Mouse (Mus musculus) myocyte (in vitro differentiated cells): Measurements from ENCODE around the gene Vgll4. TPM values are rescaled to one million over a fixed set of nuclear protein-coding genes. Genes with fewer than 3 reads are reported as not detected.

Experiments
- H3K27me3 ChIP-seq: one replicate; pipeline ENCODE4 v1.6.1; 2011; ENCODE audit not compliant: control insufficient read depth, insufficient read depth, insufficient read length
- H3K36me3 ChIP-seq: one replicate; pipeline ENCODE4 v1.6.1; 2011; ENCODE audit not compliant: control insufficient read depth, insufficient read depth
- H3K4me2 ChIP-seq: one replicate; pipeline ENCODE4 v1.6.1; 2011; ENCODE audit warnings: low read depth, control low read depth
- H3K4me3 ChIP-seq: one replicate; pipeline ENCODE4 v1.5.1; 2011; ENCODE audit warnings: mild to moderate bottlenecking, control low read depth, moderate library complexity
- H3K79me2 ChIP-seq: one replicate; pipeline ENCODE4 v1.6.1; 2011; ENCODE audit not compliant: control insufficient read depth, insufficient read depth
- H3ac ChIP-seq: one replicate; pipeline ENCODE4 v1.6.1; 2011; ENCODE audit not compliant: control insufficient read depth, insufficient read length
- CEBPB ChIP-seq: IDR thresholded peaks from 2 replicates; pipeline ENCODE4 v1.6.1; 2011; ENCODE audit warnings: mild to moderate bottlenecking, moderate library complexity; ENCODE audit not compliant: poor library complexity, insufficient read depth, severe bottlenecking
- E2F4 ChIP-seq: IDR thresholded peaks from one replicate; pipeline ENCODE4 v1.6.1; 2011; ENCODE audit warnings: mild to moderate bottlenecking, control low read depth, moderate library complexity; ENCODE audit not compliant: insufficient read depth
- MAX ChIP-seq: IDR thresholded peaks from one replicate; pipeline ENCODE4 v1.6.1; 2011; ENCODE audit warnings: low read depth, mild to moderate bottlenecking, control low read depth
- MYOD1 ChIP-seq, 3 experiments: IDR thresholded peaks; one replicate each; pipeline ENCODE4 v1.6.1; 2011; ENCODE audit warnings: control low read depth in 2 of 3, low read depth in 2 of 3, mild to moderate bottlenecking in 2 of 3, moderate library complexity in 1 of 3; ENCODE audit not compliant: insufficient read length in 2 of 3, control insufficient read depth in 1 of 3
- MYOG ChIP-seq, 3 experiments: IDR thresholded peaks; one replicate each; pipeline ENCODE4 v1.6.1; 2011; ENCODE audit warnings: control low read depth in 2 of 3, low read depth in 2 of 3, mild to moderate bottlenecking in 2 of 3; ENCODE audit not compliant: insufficient read length in 2 of 3, control insufficient read depth in 1 of 3, insufficient read depth in 1 of 3
- POLR2A ChIP-seq: IDR thresholded peaks from one replicate; pipeline ENCODE4 v1.6.1; 2011; ENCODE audit warnings: low read depth, mild to moderate bottlenecking, control low read depth, moderate library complexity; ENCODE audit not compliant: insufficient read length
- POLR2AphosphoS2 ChIP-seq: IDR thresholded peaks from one replicate; pipeline ENCODE4 v1.6.1; 2011; ENCODE audit warnings: low read depth, control low read depth; ENCODE audit not compliant: insufficient read length
- REST ChIP-seq: IDR thresholded peaks from one replicate; pipeline ENCODE4 v1.6.1; 2011; ENCODE audit warnings: mild to moderate bottlenecking, control low read depth, moderate library complexity; ENCODE audit not compliant: insufficient read depth, insufficient read length
- SRF ChIP-seq: IDR thresholded peaks from one replicate; pipeline ENCODE4 v1.6.1; 2011; ENCODE audit warnings: low read depth; ENCODE audit not compliant: control insufficient read depth, insufficient read length
- TCF12 ChIP-seq: IDR thresholded peaks from one replicate; pipeline ENCODE4 v1.6.1; 2011; ENCODE audit warnings: mild to moderate bottlenecking, control low read depth; ENCODE audit not compliant: poor library complexity, insufficient read depth, severe bottlenecking
- TCF3 ChIP-seq: IDR thresholded peaks from one replicate; pipeline ENCODE4 v1.6.1; 2011; ENCODE audit warnings: low read depth, control low read depth; ENCODE audit not compliant: insufficient read length
- USF1 ChIP-seq: IDR thresholded peaks from one replicate; pipeline ENCODE4 v1.6.1; 2011; ENCODE audit warnings: low read depth, mild to moderate bottlenecking, control low read depth, moderate library complexity
- polyA plus RNA-seq: library from polyadenylated mRNA; unstranded; fragments of >200 nt; fragmentation: generic; extraction: Trizol; gene quantifications from one replicate; pipeline ENCODE4 v1.2.1, GENCODE M21; 2012; ENCODE audit warnings: missing spikeins

Gene Vgll4
- polyA plus RNA-seq, 1 experiment = 21.1 TPM

GRCm38 (mm10) chr6:114900194-114900593 lies 69.6 kb downstream of the Vgll4 start:
- H3K27me3 ChIP-seq = no peaks in the 10 kb centered on the region
- no peaks in the 10 kb centered on the region for H3K36me3 ChIP-seq
- no peak overlapping the region for H3K4me3 ChIP-seq
- peaks cover 95% of the 10 kb centered on the region for H3K79me2 ChIP-seq
- no peak overlapping the region for H3ac ChIP-seq
- TF ChIP-seq E2F4 (no peak), TCF12 (no peak), MYOD1 (IDR thresholded peaks at IDR 0.05; ENCODE audit: control insufficient read depth in 1 of 3, insufficient read length in 2 of 3, low read depth in 2 of 3) (no peak), CEBPB (no peak), SRF (no peak), MAX (no peak), POLR2AphosphoS2 (no peak), POLR2A (no peak), MYOG (IDR thresholded peaks at IDR 0.05; ENCODE audit: control insufficient read depth in 1 of 3, insufficient read depth in 1 of 3, insufficient read length in 2 of 3, low read depth in 2 of 3) (no peak), USF1 (no peak), TCF3 (no peak), REST (no peak)
- no peak overlapping the region for H3K4me2 ChIP-seq

- H3K27me3 ChIP-seq = no peaks in the 10 kb centered on the region
- H3K4me3 ChIP-seq = no peak overlapping the region
- no peak overlapping the region for H3K4me2 ChIP-seq
- H3ac ChIP-seq = no peak overlapping the region
- H3K79me2 ChIP-seq = peaks cover 93% of the 10 kb centered on the region
- H3K36me3 ChIP-seq = no peaks in the 10 kb centered on the region
- TF ChIP-seq MYOG (IDR thresholded peaks at IDR 0.05; ENCODE audit: control insufficient read depth in 1 of 3, insufficient read depth in 1 of 3, insufficient read length in 2 of 3, low read depth in 2 of 3) = no peak
- TF ChIP-seq TCF12 = no peak
- TF ChIP-seq USF1 = no peak
- TF ChIP-seq TCF3 = no peak
- no peak for TF ChIP-seq SRF
Measured at GRCm38 (mm10) chr6:114899652-114900051, 70.1 kb downstream of the Vgll4 start.

GRCm38 (mm10) chr6:114898949-114899348 lies 70.8 kb downstream of the Vgll4 start:
- Histone ChIP-seq H3K4me2 (no peak overlapping the region), H3K36me3 (no peaks in the 10 kb centered on the region), H3K79me2 (peaks cover 93% of the 10 kb centered on the region), H3K27me3 (no peaks in the 10 kb centered on the region), H3K4me3 (no peak overlapping the region), H3ac (no peak overlapping the region)
- TF ChIP-seq POLR2A (no peak), TCF3 (no peak), MAX (no peak), E2F4 (no peak), POLR2AphosphoS2 (no peak), MYOG (IDR thresholded peaks at IDR 0.05; ENCODE audit: control insufficient read depth in 1 of 3, insufficient read depth in 1 of 3, insufficient read length in 2 of 3, low read depth in 2 of 3) (no peak), REST (no peak), CEBPB (no peak), SRF (no peak), USF1 (no peak), MYOD1 (IDR thresholded peaks at IDR 0.05; ENCODE audit: control insufficient read depth in 1 of 3, insufficient read length in 2 of 3, low read depth in 2 of 3) (no peak), TCF12 (no peak)

GRCm38 (mm10) chr6:114896281-114896680 lies 73.5 kb downstream of the Vgll4 start:
- Histone ChIP-seq H3K36me3 (no peaks in the 10 kb centered on the region), H3ac (no peak overlapping the region), H3K4me2 (no peak overlapping the region), H3K27me3 (no peaks in the 10 kb centered on the region), H3K4me3 (no peak overlapping the region), H3K79me2 (peaks cover 92% of the 10 kb centered on the region)
- TF ChIP-seq SRF = no peak
- TF ChIP-seq E2F4 = no peak
- no peak for TF ChIP-seq MYOG (IDR thresholded peaks at IDR 0.05; ENCODE audit: control insufficient read depth in 1 of 3, insufficient read depth in 1 of 3, insufficient read length in 2 of 3, low read depth in 2 of 3)
- TF ChIP-seq REST = no peak
- no peak for TF ChIP-seq TCF12
- TF ChIP-seq TCF3 = no peak
- no peak for TF ChIP-seq POLR2AphosphoS2
- no peak for TF ChIP-seq MYOD1 (IDR thresholded peaks at IDR 0.05; ENCODE audit: control insufficient read depth in 1 of 3, insufficient read length in 2 of 3, low read depth in 2 of 3)
- no peak for TF ChIP-seq USF1
- no peak for TF ChIP-seq POLR2A
- TF ChIP-seq CEBPB = no peak
- TF ChIP-seq MAX = no peak

GRCm38 (mm10) chr6:114895191-114895590 lies 74.6 kb downstream of the Vgll4 start:
- TF ChIP-seq MAX (no peak), E2F4 (no peak), POLR2AphosphoS2 (no peak), CEBPB (no peak), TCF3 (no peak), REST (no peak), MYOD1 (IDR thresholded peaks at IDR 0.05; ENCODE audit: control insufficient read depth in 1 of 3, insufficient read length in 2 of 3, low read depth in 2 of 3) (no peak), TCF12 (no peak), MYOG (IDR thresholded peaks at IDR 0.05; ENCODE audit: control insufficient read depth in 1 of 3, insufficient read depth in 1 of 3, insufficient read length in 2 of 3, low read depth in 2 of 3) (no peak), POLR2A (no peak), SRF (no peak), USF1 (no peak)
- Histone ChIP-seq H3K4me3 (no peak overlapping the region), H3K4me2 (no peak overlapping the region), H3ac (no peak overlapping the region), H3K79me2 (peaks cover 92% of the 10 kb centered on the region), H3K36me3 (no peaks in the 10 kb centered on the region), H3K27me3 (no peaks in the 10 kb centered on the region)
